Mouse (Mus musculus) E14TG2a.4 (cell line): ENCODE results near the gene Tfrc.

ENCODE experiments used
- CTCF ChIP-seq: conservative IDR thresholded peaks from 2 replicates; pipeline ENCODE4 v1.5.1; 2014; ENCODE audit warnings: low read length
- NANOG ChIP-seq: IDR thresholded peaks from 2 replicates; pipeline ENCODE4 v1.6.1; 2014; ENCODE audit warnings: borderline replicate concordance, low read length, mixed read lengths
- POU5F1 ChIP-seq: IDR thresholded peaks from 2 replicates; pipeline ENCODE4 v1.6.1; 2014; ENCODE audit warnings: low read length, borderline replicate concordance

DNA sequence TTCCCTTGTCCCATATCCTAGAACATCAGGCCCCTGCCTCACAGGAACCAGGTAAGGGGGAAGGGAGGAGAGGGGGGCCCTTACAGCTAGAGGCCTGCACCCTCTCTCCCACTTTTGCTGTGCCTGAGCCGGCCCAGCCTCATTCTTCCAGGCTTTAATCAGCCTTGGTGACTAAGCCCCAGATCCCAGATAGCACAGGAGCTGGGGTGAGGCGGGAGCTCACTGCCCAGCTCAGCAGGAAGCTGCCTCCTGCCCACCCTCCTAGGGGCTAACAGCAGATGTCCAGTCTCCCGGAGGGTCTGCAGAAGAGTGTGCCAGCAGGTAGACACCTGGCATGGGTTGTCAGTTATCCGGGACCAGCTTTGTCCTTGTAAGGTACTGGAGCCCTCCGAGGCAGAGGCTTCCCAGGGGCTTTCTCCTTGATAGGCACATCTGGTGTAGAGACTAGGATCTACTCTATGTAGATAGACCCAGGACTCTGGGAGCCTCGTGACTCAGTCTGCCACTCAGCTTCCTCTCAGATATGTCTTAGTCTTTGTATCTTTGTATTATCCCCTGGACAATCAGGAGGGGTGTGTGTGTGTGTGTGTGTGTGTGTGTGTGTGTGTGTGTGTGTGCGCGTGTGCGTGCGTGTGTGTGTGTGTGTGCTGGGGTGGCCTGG, 68.5 kb downstream of the Tfrc start:
- TF ChIP-seq NANOG = no peak
- no peak for TF ChIP-seq CTCF
- no peak for TF ChIP-seq POU5F1
